Mouse (Mus musculus) urinary bladder, postnatal 36 days (tissue): ENCODE data around the gene Btn2a2.

ENCODE experiments used
- DNase-seq, 2 experiments: peaks; one replicate each; pipeline ENCODE4 v3.0.0; 2022; ENCODE audit warnings: low spot score in 2 of 2, mixed read lengths in 1 of 2

Gene Btn2a2

GRCm38 (mm10) chr13:23448758-23449157 lies 39.9 kb downstream of the Btn2a2 start:
- DNase-seq, result no peak

- DNase-seq, result peak in 1 of 2 experiments; percentile 79
Measured at GRCm38 (mm10) chr13:23446498-23446952, 42.1 kb downstream of the Btn2a2 start.

- DNase-seq, result peak; percentile 90 to 92
Measured at GRCm38 (mm10) chr13:23445561-23446320, 42.9 kb downstream of the Btn2a2 start.

- DNase-seq, result no peak
Measured at GRCm38 (mm10) chr13:23445156-23445555, 43.5 kb downstream of the Btn2a2 start.

- no peak for DNase-seq
Measured at GRCm38 (mm10) chr13:23444451-23444850, 44.2 kb downstream of the Btn2a2 start.

GRCm38 (mm10) chr13:23439901-23440300 lies 48.8 kb downstream of the Btn2a2 start:
- DNase-seq, result no peak

GRCm38 (mm10) chr13:23438521-23438920 lies 50.1 kb downstream of the Btn2a2 start:
- no peak for DNase-seq

- peak; percentile 86 to 88 for DNase-seq
Measured at GRCm38 (mm10) chr13:23437908-23438307, 50.7 kb downstream of the Btn2a2 start.

- DNase-seq, result peak in 1 of 2 experiments; percentile 37
Measured at GRCm38 (mm10) chr13:23436861-23437822, 51.5 kb downstream of the Btn2a2 start.

GRCm38 (mm10) chr13:23436231-23436661 lies 52.4 kb downstream of the Btn2a2 start:
- DNase-seq, result no peak

- DNase-seq, result no peak
Measured at GRCm38 (mm10) chr13:23435676-23436075, 53.0 kb downstream of the Btn2a2 start.

- no peak for DNase-seq
Measured at GRCm38 (mm10) chr13:23435241-23435640, 53.4 kb downstream of the Btn2a2 start.

- DNase-seq, result no peak
Measured at GRCm38 (mm10) chr13:23434426-23434825, 54.2 kb downstream of the Btn2a2 start.

- no peak for DNase-seq
Measured at GRCm38 (mm10) chr13:23433801-23434200, 54.9 kb downstream of the Btn2a2 start.

GRCm38 (mm10) chr13:23433206-23433605 lies 55.5 kb downstream of the Btn2a2 start:
- DNase-seq, result no peak

- peak; percentile 93 to 94 for DNase-seq
Measured at GRCm38 (mm10) chr13:23432562-23433201, 56.0 kb downstream of the Btn2a2 start.

GRCm38 (mm10) chr13:23431351-23431771 lies 57.3 kb downstream of the Btn2a2 start:
- DNase-seq, result peak; percentile 71 to 78

GRCm38 (mm10) chr13:23430734-23431133 lies 57.9 kb downstream of the Btn2a2 start:
- peak; percentile 62 to 79 for DNase-seq

- DNase-seq, result no peak
Measured at GRCm38 (mm10) chr13:23429771-23430380, 58.8 kb downstream of the Btn2a2 start.

- DNase-seq, result no peak
Measured at GRCm38 (mm10) chr13:23428166-23428993, 60.3 kb downstream of the Btn2a2 start.
